Mouse (Mus musculus): ENCODE results near the gene Dbi. TPM values are rescaled to one million over a fixed set of nuclear protein-coding genes. Genes with fewer than 3 reads are reported as not detected.

Gene Dbi
- polyA plus RNA-seq, 1 experiment = 1,176 TPM

GRCm38 (mm10) chr1:120071133-120071532, 49.7 kb downstream of the Dbi start:
- Histone ChIP-seq H3K27ac (ENCODE audit: insufficient read depth, low read length) (no peak overlapping the region), H3K4me1 (ENCODE audit: control insufficient read depth, insufficient read depth, low read length) (no peaks in the 10 kb centered on the region), H3K27me3 (ENCODE audit: control insufficient read depth, insufficient read depth, low read length) (no peaks in the 10 kb centered on the region; the same call in 1 of the 2 replicates), H3K4me3 (replicated peaks; ENCODE audit: insufficient read depth, low read depth, low read length) (no peak overlapping the region)
- TF ChIP-seq POLR2A (IDR thresholded peaks at IDR 0.05; ENCODE audit: borderline replicate concordance, insufficient read depth, low read length) (no peak), CTCF (IDR thresholded peaks at IDR 0.05; ENCODE audit: borderline replicate concordance, insufficient read depth, low read depth, low read length) (no peak)
- WGBS = 91% methylated on average over 4 of the region's 4 CpGs
- DNase-seq = no peak

DNA sequence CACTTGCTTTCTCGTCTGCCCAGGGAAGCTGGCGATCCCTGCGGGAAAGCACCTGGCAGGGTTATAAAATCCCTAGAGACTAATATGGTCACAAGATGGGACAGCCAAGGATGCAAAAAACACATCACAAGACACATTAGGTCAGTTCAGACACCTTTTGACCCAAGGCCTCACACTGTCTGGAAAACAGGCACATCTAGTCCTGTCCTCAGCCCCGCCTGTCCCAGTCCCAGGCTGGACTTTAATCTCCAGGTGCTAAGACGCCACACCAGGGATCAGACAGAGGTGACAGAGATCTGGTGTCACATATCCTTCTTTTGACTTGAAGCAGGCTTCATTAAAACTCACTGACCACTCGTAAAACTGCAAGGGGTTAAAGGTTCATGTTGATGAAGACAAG, 50.7 kb downstream of the Dbi start:
- TF ChIP-seq CTCF (IDR thresholded peaks at IDR 0.05; ENCODE audit: borderline replicate concordance, insufficient read depth, low read depth, low read length) (no peak), POLR2A (IDR thresholded peaks at IDR 0.05; ENCODE audit: borderline replicate concordance, insufficient read depth, low read length) (no peak)
- H3K4me3 ChIP-seq (replicated peaks; ENCODE audit: insufficient read depth, low read depth, low read length) = no peak overlapping the region
- DNase-seq = no peak
- no peaks in the 10 kb centered on the region for H3K4me1 ChIP-seq (ENCODE audit: control insufficient read depth, insufficient read depth, low read length)
- 86% methylated on average over 6 of the region's 6 CpGs for WGBS
- H3K27me3 ChIP-seq (ENCODE audit: control insufficient read depth, insufficient read depth, low read length) = no peaks in the 10 kb centered on the region; the same call in 1 of the 2 replicates
- H3K27ac ChIP-seq (ENCODE audit: insufficient read depth, low read length) = no peak overlapping the region

- no peaks in the 10 kb centered on the region; the same call in 1 of the 2 replicates for H3K27me3 ChIP-seq (ENCODE audit: control insufficient read depth, insufficient read depth, low read length)
- DNase-seq = no peak
- 87% methylated on average over 5 of the region's 5 CpGs for WGBS
- H3K4me1 ChIP-seq (ENCODE audit: control insufficient read depth, insufficient read depth, low read length) = no peaks in the 10 kb centered on the region
- no peak overlapping the region for H3K27ac ChIP-seq (ENCODE audit: insufficient read depth, low read length)
- H3K4me3 ChIP-seq (replicated peaks; ENCODE audit: insufficient read depth, low read depth, low read length) = no peak overlapping the region
- TF ChIP-seq POLR2A (IDR thresholded peaks at IDR 0.05; ENCODE audit: borderline replicate concordance, insufficient read depth, low read length) = no peak
- TF ChIP-seq CTCF (IDR thresholded peaks at IDR 0.05; ENCODE audit: borderline replicate concordance, insufficient read depth, low read depth, low read length) = no peak
Measured at GRCm38 (mm10) chr1:120069120-120069519, 51.8 kb downstream of the Dbi start.

- WGBS = 88% methylated on average over 3 of the region's 3 CpGs
- H3K27me3 ChIP-seq (ENCODE audit: control insufficient read depth, insufficient read depth, low read length) = no peaks in the 10 kb centered on the region
- no peak for DNase-seq
- no peak overlapping the region for H3K4me3 ChIP-seq (replicated peaks; ENCODE audit: insufficient read depth, low read depth, low read length)
- TF ChIP-seq POLR2A (IDR thresholded peaks at IDR 0.05; ENCODE audit: borderline replicate concordance, insufficient read depth, low read length) (no peak), CTCF (IDR thresholded peaks at IDR 0.05; ENCODE audit: borderline replicate concordance, insufficient read depth, low read depth, low read length) (no peak)
- no peaks in the 10 kb centered on the region for H3K4me1 ChIP-seq (ENCODE audit: control insufficient read depth, insufficient read depth, low read length)
- H3K27ac ChIP-seq (ENCODE audit: insufficient read depth, low read length) = no peak overlapping the region
Measured at GRCm38 (mm10) chr1:120066625-120067024, 54.3 kb downstream of the Dbi start.

DNA sequence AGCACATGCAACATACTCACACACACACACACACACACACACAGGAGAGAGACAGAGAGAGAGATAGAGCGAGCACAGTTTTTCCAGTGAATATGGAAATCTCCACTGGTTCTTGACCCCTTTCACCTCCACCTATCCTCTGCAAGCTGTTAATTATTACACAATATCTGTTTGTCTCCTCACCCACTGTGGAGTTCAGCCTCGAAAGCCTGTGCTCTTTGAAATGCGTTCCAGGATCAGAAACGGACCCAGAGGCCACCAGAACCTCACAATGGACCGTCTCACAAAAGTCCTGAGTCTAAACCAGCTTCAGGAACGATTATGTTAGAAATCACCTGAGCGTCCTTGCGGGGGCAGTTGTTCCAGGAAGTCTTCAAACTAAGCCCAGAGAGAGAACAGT, 54.7 kb downstream of the Dbi start:
- 89% methylated on average over 8 of the region's 8 CpGs for WGBS

GRCm38 (mm10) chr1:120064036-120064682, 56.7 kb downstream of the Dbi start:
- no peak for DNase-seq
- Histone ChIP-seq H3K4me3 (replicated peaks; ENCODE audit: insufficient read depth, low read depth, low read length) (no peak overlapping the region), H3K27me3 (ENCODE audit: control insufficient read depth, insufficient read depth, low read length) (no peaks in the 10 kb centered on the region), H3K4me1 (ENCODE audit: control insufficient read depth, insufficient read depth, low read length) (no peaks in the 10 kb centered on the region), H3K27ac (ENCODE audit: insufficient read depth, low read length) (no peak overlapping the region)
- TF ChIP-seq CTCF (IDR thresholded peaks at IDR 0.05; ENCODE audit: borderline replicate concordance, insufficient read depth, low read depth, low read length) = no peak
- no peak for TF ChIP-seq POLR2A (IDR thresholded peaks at IDR 0.05; ENCODE audit: borderline replicate concordance, insufficient read depth, low read length)
- WGBS = 94% methylated on average over 11 of the region's 11 CpGs

More for the DNA sequence above, 54.7 kb downstream of the Dbi start:
- no peak for TF ChIP-seq POLR2A (IDR thresholded peaks at IDR 0.05; ENCODE audit: borderline replicate concordance, insufficient read depth, low read length)
- no peak for TF ChIP-seq CTCF (IDR thresholded peaks at IDR 0.05; ENCODE audit: borderline replicate concordance, insufficient read depth, low read depth, low read length)
- DNase-seq = no peak
- Histone ChIP-seq H3K27ac (ENCODE audit: insufficient read depth, low read length) (no peak overlapping the region), H3K4me3 (replicated peaks; ENCODE audit: insufficient read depth, low read depth, low read length) (no peak overlapping the region), H3K27me3 (ENCODE audit: control insufficient read depth, insufficient read depth, low read length) (no peaks in the 10 kb centered on the region), H3K4me1 (ENCODE audit: control insufficient read depth, insufficient read depth, low read length) (no peaks in the 10 kb centered on the region)

Other genes starting within 250 kb of the Dbi start
- 7.4 and 7.5 TPM in 2 replicates for gene Tmem177, start 207.9 kb downstream of the Dbi start, polyA plus RNA-seq (2012; rRNA removed)
- gene Cfap221, start 123.8 kb downstream of the Dbi start, polyA plus RNA-seq (2012; rRNA removed) = 0.08 and 0.14 TPM in 2 replicates
- 0.19 and 0.25 TPM in 2 replicates for gene Sctr, start 114.2 kb downstream of the Dbi start, polyA plus RNA-seq (2012; rRNA removed)
- 1.3 and 2.2 TPM in 2 replicates for gene Tmem37, start 47.0 kb downstream of the Dbi start, polyA plus RNA-seq (2012; rRNA removed)
- gene 3110009E18Rik, start 109 bp upstream of the Dbi start, polyA plus RNA-seq (2012; rRNA removed) = 6.5 and 7.7 TPM in 2 replicates
- 3.5 and 3.9 TPM in 2 replicates for gene Steap3, start 151.6 kb upstream of the Dbi start, polyA plus RNA-seq (2012; rRNA removed)
- 2.9 and 3.0 TPM in 2 replicates for gene C1ql2, start 219.5 kb upstream of the Dbi start, polyA plus RNA-seq (2012; rRNA removed)